Mouse (Mus musculus) yolk sac, embryonic 10.5 days (tissue): ENCODE results near the gene Gtpbp1.

ENCODE experiments used
- DNase-seq: peaks from one replicate; pipeline ENCODE4 v3.0.0-alpha.2; 2017; ENCODE audit warnings: low spot score

Gtpbp1 gene

DNA sequence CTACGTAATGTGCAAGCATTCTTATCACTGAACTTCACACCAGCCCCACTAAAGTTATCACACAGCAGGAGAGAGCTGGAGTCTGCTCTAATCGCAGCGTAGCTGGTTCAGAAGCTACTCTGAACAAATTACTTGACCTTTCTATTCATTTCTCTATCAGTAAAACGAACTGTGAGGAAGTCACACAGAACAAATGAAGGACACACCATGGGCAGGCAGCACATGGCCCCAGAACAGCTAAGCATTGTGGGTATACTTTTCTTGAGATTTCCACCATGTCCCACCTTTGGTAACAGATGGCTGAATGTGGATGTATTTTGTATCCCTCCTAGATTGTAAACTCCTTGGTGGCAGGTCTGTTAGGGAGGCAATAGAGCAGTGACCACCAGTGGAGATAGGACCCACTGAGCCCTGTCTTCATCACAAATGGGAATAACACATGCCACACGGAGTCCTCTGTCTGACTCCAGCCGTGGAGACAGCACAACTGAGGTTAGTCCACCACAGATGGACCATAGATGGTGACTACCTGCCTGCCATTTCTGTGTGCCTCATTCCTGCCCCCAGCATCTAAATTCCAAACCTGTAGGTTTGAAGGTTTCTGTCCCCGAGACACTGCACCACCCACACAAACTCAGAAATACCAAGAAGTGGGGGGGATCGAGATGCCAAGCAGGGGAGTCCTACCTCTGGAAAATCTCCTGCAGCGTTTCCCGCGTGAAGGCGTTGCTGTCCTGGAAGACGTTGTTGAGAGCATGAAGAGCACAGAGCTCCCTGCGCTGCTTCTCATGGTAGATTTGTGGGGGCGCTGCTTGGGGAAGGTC is 4.4 kb upstream of the Gtpbp1 start:
- no peak for DNase-seq

DNA sequence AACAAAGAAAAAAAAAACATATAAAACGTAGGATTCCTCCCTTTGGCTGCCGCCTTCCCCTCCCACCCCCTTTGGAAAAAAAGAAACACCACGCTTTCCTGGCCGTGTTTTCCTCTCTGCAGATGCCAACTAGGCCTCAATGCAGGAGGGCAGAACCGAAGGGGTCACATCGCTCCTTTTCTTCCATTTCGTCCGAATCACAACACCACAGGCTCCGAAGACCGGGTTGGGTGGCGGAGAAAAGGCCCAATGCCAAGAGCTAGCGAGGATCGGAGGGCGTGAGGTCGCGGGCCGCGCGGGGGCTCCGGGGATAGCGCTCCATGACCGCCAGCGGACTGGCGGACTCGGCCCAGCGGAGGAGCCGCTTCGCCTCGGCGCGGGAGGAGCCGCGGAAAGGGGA is 3.5 kb upstream of the Gtpbp1 start:
- no peak for DNase-seq

GRCm38 (mm10) chr15:79687646-79688267 is 2.9 kb upstream of the Gtpbp1 start, which contains the start of gene Josd1:
Gene Josd1 (minus strand): TSS chr15:79687919.
- DNase-seq, result peak; percentile 94

DNA sequence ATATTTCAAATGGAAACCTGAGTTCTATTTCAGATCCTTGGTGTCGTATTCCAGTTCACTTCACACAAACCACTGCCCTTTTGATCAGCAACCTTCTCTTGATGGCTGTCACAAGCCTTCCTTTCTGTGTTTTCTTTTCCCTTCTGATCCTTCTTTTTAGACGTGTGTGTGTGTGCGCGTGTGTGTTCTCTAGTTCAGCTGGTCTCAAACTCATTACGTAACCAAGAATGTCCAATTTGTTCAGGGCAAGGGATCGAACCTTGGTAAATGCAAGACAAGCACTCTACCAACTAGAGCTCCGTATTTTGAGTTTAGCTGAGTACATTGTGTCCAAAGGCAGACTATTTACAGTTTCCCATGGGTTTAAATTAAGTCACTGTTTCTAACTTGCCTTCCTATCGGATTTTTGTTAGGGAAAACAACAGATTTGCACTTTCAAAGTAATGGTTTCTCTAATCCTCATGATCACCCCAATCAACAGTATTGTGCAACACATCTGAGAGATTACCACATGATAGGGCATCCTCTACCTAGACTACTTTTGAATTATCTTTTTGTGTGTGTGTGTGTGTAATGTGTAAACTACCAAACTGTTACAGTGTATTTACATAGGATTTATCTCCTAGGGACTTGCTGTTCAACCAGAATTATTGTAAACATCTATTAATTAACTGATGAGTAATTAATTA is 2.2 kb upstream of the Gtpbp1 start:
- no peak for DNase-seq

GRCm38 (mm10) chr15:79689662-79690425 is 801 bp upstream of the Gtpbp1 start:
- no peak for DNase-seq

DNA sequence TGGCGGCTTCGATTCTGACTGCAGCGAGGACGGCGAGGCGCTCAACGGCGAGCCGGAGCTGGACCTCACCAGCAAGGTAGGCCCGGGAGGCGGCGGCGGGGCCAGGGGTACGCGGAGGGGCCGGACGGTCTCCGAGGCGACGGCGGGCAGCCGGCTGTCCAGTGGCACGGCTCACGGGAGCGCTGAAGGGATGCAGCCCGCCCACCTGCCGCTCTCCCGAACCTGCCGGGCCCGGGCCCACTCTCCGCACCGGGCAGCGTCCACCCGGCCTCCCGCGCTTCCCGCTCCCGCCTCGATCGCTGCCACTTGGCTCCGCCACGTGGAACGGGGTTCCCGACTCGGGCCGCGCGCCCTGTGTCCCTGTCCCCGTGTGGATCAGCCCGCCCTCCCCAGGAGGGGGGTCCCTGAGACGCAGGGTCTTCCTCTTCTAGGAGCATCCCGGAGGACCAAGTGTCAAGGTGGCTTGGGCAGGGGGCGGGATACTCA is 421 bp downstream of the Gtpbp1 start:
- DNase-seq, result no peak

GRCm38 (mm10) chr15:79692334-79692733 is 1.7 kb downstream of the Gtpbp1 start:
- no peak for DNase-seq

- no peak for DNase-seq
These were observed 3.1 kb downstream of the Gtpbp1 start for GRCm38 (mm10) chr15:79693740-79694139.

DNA sequence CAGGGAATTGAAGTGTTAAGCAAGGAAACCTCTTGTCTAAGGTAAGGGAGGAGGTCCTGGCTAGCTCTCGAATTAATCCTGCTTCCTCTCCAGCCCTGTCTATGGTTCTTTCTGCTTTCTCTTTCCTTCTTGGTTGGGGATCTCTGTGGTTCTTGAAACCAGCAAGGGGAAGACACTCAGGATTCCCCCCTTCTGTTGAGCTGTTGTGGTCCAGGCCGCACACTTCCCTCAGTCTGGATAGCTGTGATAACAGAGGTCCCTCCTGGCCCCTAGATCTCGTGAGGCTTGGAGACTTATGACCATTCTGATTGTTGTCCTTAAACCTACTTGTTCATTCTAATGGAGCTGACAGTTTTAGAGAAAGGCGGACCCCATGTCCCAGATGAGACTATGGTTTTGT is 3.9 kb downstream of the Gtpbp1 start:
- no peak for DNase-seq

DNA sequence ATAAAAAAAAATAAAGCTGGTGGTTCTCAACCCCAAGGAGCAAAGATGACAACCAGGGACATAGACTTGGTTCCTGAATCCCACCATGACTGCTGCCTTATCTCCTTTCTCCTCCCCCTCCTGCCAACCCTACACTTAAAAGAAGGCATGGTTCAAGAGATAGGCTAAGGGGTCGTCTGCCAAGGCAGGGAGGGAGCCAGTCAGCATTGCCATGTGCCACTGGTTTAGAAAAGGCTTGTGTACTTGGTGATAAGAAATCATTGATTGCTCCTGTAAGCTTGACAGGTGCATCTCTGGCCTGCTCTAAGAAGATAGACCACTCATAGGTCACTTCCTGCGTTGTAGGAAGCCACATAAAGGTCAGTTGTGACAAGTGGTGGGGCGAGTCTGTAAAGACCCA is 4.9 kb downstream of the Gtpbp1 start:
- DNase-seq, result no peak

DNA sequence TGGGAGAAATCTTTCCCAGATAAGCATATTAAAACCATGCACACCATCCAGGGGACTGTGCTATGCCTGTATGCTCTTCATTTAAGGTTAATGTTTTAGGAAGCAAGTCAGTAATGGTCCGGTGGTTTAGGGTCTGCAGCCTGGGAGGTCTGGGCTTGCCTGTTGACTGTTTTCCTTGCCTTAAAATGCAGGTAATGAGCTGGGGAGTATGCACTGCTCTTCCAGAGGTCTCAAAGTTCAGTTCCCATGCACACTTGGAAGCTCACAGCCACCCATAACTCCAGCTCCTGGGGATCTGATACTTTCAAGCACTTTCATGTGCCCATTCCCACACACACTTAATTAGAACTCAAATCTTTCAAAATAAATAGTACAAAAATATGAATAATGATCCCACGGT is 5.9 kb downstream of the Gtpbp1 start:
- DNase-seq, result no peak

DNA sequence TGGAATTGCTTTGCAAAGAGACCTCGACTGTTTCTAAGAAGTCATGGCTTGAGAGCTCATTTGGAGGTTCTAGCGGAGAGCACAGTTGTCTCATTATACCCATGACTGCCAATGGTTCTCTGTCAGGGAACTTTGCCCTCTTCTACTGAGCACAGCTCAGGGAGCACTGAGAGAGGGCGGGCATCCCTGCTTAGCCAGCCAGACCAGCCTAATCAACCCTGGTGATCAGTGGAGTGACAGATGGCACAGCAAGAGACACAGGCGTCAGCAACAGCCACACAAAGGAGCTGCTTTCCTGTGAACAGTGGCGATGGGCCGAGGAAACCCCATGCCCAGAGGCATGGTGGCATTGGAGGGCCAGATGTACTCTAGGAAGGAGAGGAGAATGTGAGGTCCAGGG is 6.4 kb downstream of the Gtpbp1 start:
- DNase-seq, result no peak

- DNase-seq, result no peak
These were observed 7.0 kb downstream of the Gtpbp1 start for GRCm38 (mm10) chr15:79697558-79698187.

- no peak for DNase-seq
These were observed 16.1 kb downstream of the Gtpbp1 start for GRCm38 (mm10) chr15:79706603-79707214.

DNA sequence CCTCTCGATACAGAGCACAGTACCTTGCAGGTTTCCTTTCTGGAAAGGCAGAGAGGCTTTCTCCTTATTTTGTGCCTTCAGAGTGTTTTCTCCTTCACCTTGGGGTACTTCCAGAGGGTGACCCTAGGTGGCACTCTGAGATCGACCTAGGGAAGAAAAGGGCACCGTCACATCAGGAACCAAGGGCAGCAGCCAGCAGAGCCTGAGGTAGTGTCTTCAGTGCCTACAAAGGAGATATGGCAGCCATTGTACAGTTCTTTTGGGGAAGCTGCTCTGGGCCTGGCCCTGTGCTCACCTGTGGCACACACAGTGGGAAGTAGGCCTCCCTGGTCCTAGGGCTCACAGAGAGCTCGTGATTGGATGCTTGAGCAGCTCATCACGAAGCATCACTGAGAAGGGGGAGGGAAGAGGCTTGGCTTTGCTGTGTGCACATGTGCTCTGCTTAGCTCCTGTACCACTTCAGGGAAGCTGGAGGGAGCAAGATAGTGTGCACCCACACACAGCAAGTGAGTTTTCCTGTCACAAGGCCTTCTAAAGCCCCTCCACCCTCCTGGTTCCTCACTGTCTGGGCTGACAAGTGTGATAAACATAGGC is 17.7 kb downstream of the Gtpbp1 start:
- DNase-seq, result no peak

DNA sequence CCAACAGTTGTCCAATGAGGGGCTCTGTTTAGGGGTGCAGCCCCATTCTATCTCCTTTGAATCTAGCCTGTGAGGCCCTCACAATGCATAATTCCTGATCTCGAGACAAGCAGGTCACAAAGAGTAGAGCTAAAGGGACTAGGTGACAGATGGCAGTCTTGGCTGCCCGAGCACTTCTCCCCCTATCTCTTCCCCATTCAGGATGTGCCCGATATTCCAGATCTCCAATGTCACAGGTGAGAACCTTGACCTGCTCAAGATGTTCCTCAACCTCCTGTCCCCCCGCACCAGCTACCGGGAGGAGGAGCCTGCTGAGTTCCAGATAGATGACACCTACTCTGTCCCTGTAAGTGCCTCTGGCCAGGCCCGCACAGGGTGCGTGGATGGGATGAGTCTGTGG is 25.0 kb downstream of the Gtpbp1 start:
- no peak for DNase-seq

GRCm38 (mm10) chr15:79716710-79717109 is 26.1 kb downstream of the Gtpbp1 start:
- no peak for DNase-seq

- no peak for DNase-seq
These were observed 29.6 kb downstream of the Gtpbp1 start for GRCm38 (mm10) chr15:79720267-79720666.

- DNase-seq, result no peak
These were observed 30.2 kb downstream of the Gtpbp1 start for GRCm38 (mm10) chr15:79720796-79721195.

- no peak for DNase-seq
These were observed 32.8 kb downstream of the Gtpbp1 start for GRCm38 (mm10) chr15:79723439-79723838.
